Mouse (Mus musculus) forebrain, embryonic 12.5 days (tissue): ENCODE measurements around the gene Kptn. TPM values are rescaled to one million over a fixed set of nuclear protein-coding genes. Genes with fewer than 3 reads are reported as not detected.

ENCODE experiments used
- ATAC-seq: fragments of 200-750 bp; cut with Nextera tagmentation; 2 replicates; pipeline ENCODE4 v1.8.0; 2017; ENCODE audit warnings: moderate TSS enrichment; ENCODE audit not compliant: low FRiP score
- H3K27ac ChIP-seq: fragments of 300-500 bp; sonication (generic); 2 replicates; pipeline ENCODE4 v1.5.1; 2016; ENCODE audit warnings: mild to moderate bottlenecking
- H3K27me3 ChIP-seq: fragments of 300-500 bp; sonication (generic); 2 replicates; pipeline ENCODE4 v1.6.1; 2016; ENCODE audit warnings: mild to moderate bottlenecking
- H3K36me3 ChIP-seq: fragments of 300-500 bp; sonication (generic); replicated peaks from 2 replicates; pipeline ENCODE4 v1.6.1; 2016; ENCODE audit warnings: mild to moderate bottlenecking
- H3K4me1 ChIP-seq: fragments of 300-500 bp; sonication (generic); 2 replicates; pipeline ENCODE4 v1.6.1; 2016
- H3K4me2 ChIP-seq: fragments of 300-500 bp; sonication (generic); 2 replicates; pipeline ENCODE4 v1.6.1; 2016; ENCODE audit warnings: mild to moderate bottlenecking, moderate library complexity
- H3K4me3 ChIP-seq: fragments of 300-500 bp; sonication (generic); replicated peaks from 2 replicates; pipeline ENCODE4 v1.5.1; 2016; ENCODE audit warnings: mild to moderate bottlenecking
- H3K9ac ChIP-seq: fragments of 300-500 bp; sonication (generic); 2 replicates; pipeline ENCODE4 v1.6.1; 2016; ENCODE audit warnings: mild to moderate bottlenecking
- H3K9me3 ChIP-seq: fragments of 300-500 bp; sonication (generic); 2 replicates; pipeline ENCODE4 v1.6.1; 2016
- WGBS: fragments of 180-500 bp; shearing (Covaris S2); methylation state at CpG from one replicate; pipeline ENCODE4 v1.1.7; 2016; 5-methylcytosine and 5-hydroxymethylcytosine counted together
- polyA plus RNA-seq: library from polyadenylated mRNA; unstranded; fragments of >200 nt; fragmentation: Nextera tagmentation; extraction: Ambion mirVana; gene quantifications from 2 replicates; pipeline ENCODE4 v1.2.1, GENCODE M21; 2016

Gene Kptn
- polyA plus RNA-seq, 1 experiment from 2014 or later, result 29.4 TPM

GRCm38 (mm10) chr7:16150191-16151145 lies 30.8 kb downstream of the Kptn start:
- H3K9ac ChIP-seq, result no peak overlapping the region
- ATAC-seq, result no peak
- 75% methylated on average over 9 of the region's 9 CpGs for WGBS

GRCm38 (mm10) chr7:16153522-16153921 lies 33.8 kb downstream of the Kptn start:
- H3K27ac ChIP-seq, result no peak overlapping the region
- WGBS, result 20% methylated on average over 10 of the region's 10 CpGs
- H3K36me3 ChIP-seq, result 0 out of 2 replicates have a peak, but pooled peaks cover 8% of the 10 kb centered on the region
- H3K4me2 ChIP-seq, result no peak overlapping the region
- H3K27me3 ChIP-seq, result peaks cover 13% of the 10 kb centered on the region
- ATAC-seq, result peak; percentile 88
- H3K4me1 ChIP-seq, result peaks cover 5% of the 10 kb centered on the region
- no peak overlapping the region for H3K9ac ChIP-seq
- no peaks in the 10 kb centered on the region for H3K9me3 ChIP-seq
- no peak overlapping the region for H3K4me3 ChIP-seq

More at GRCm38 (mm10) chr7:16150191-16151145, 30.8 kb downstream of the Kptn start:
- Histone ChIP-seq H3K36me3 (peaks cover under 1% of the 10 kb centered on the region; the same call in 1 of the 2 replicates), H3K4me2 (no peak overlapping the region), H3K27me3 (no peaks in the 10 kb centered on the region), H3K9me3 (no peaks in the 10 kb centered on the region), H3K27ac (no peak overlapping the region), H3K4me3 (no peak overlapping the region), H3K4me1 (peaks cover 21% of the 10 kb centered on the region)

DNA sequence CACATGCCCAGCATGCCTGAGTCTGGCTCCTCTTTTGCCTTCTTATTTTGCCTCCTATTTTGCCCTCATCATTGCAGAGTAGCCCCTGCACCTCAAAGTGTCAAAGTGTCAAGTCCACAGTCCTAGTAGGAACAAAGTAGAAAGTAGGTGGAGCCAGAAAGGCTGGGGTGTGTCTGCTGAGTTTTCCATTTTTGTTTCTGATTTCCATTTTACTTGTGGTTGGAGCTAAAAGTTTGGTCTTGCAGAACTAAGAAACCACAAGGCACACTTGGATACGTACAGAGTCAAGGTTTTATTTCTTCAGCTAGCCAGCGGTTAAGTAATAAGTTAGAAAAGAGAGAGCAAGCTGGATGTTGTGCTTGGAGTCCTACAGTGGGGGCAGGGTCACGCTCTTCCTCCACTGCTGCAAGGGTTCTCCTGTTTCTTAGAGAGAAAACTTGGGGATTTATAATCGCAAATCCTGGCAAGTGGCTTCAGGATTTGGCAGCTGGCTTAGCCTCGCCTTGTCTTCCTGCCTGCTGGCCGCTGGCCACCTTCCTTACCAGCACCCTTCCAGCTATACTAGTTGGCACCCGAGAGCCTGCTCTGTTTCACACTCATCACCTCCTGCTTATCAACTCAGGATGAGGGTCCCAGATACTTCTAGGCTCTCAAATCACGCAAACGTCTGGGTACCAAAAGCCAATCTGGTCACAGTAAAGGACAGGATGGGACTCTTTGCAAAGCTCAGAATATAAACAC lies 35.6 kb downstream of the Kptn start:
- 0 out of 2 replicates have a peak, but pooled peaks cover 8% of the 10 kb centered on the region for H3K36me3 ChIP-seq
- WGBS, result 79% methylated on average over 9 of the region's 9 CpGs
- H3K9me3 ChIP-seq, result no peaks in the 10 kb centered on the region
- peaks cover 30% of the 10 kb centered on the region for H3K27me3 ChIP-seq
- H3K4me2 ChIP-seq, result no peak overlapping the region
- peaks cover 10% of the 10 kb centered on the region for H3K4me1 ChIP-seq
- H3K27ac ChIP-seq, result no peak overlapping the region
- ATAC-seq, result no peak
- H3K4me3 ChIP-seq, result no peak overlapping the region
- no peak overlapping the region for H3K9ac ChIP-seq

GRCm38 (mm10) chr7:16156105-16156714 lies 36.5 kb downstream of the Kptn start:
- WGBS, result 87% methylated on average over 8 of the region's 8 CpGs
- Histone ChIP-seq H3K4me3 (no peak overlapping the region), H3K27ac (no peak overlapping the region), H3K4me1 (peaks cover 10% of the 10 kb centered on the region), H3K9ac (no peak overlapping the region), H3K36me3 (0 out of 2 replicates have a peak, but pooled peaks cover 8% of the 10 kb centered on the region), H3K4me2 (no peak overlapping the region), H3K27me3 (peaks cover 31% of the 10 kb centered on the region), H3K9me3 (no peaks in the 10 kb centered on the region)
- ATAC-seq, result no peak

DNA sequence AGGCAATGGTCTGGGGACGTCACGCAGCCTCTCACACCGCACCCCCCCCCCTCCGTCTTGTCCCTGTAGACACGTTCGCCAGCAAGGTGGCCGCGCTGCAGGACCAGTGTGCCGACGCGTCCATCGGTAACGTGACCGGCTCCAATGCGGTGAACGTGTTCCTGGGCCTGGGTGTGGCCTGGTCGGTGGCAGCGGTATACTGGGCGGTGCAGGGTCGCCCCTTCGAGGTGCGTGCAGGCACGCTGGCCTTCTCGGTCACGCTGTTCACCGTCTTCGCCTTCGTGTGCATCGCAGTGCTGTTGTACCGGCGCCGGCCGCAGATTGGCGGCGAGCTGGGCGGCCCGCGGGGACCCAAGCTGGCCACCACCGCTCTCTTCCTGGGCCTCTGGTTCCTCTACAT lies 39.0 kb downstream of the Kptn start:
- Histone ChIP-seq H3K9me3 (no peaks in the 10 kb centered on the region), H3K27ac (no peak overlapping the region), H3K27me3 (peaks cover 34% of the 10 kb centered on the region), H3K4me1 (peaks cover 5% of the 10 kb centered on the region), H3K4me2 (peak overlapping the region; percentile 37), H3K9ac (no peak overlapping the region; the same call in 1 of the 2 replicates), H3K36me3 (0 out of 2 replicates have a peak, but pooled peaks cover 8% of the 10 kb centered on the region), H3K4me3 (0 out of 2 replicates have a peak overlapping the region, but pooled peaks have one; percentile 1)
- 0 out of 2 replicates have a peak, but pooled peaks have one; percentile 18 for ATAC-seq
- WGBS, result 12% methylated on average over 39 of the region's 39 CpGs

- H3K9ac ChIP-seq, result no peak overlapping the region
- H3K36me3 ChIP-seq, result 0 out of 2 replicates have a peak, but pooled peaks cover 8% of the 10 kb centered on the region
- no peak overlapping the region for H3K27ac ChIP-seq
- no peak for ATAC-seq
- no peaks in the 10 kb centered on the region for H3K9me3 ChIP-seq
- 64% methylated on average over 3 of the region's 3 CpGs for WGBS
- peaks cover 5% of the 10 kb centered on the region for H3K4me1 ChIP-seq
- no peak overlapping the region for H3K4me3 ChIP-seq
- peaks cover 34% of the 10 kb centered on the region for H3K27me3 ChIP-seq
- H3K4me2 ChIP-seq, result no peak overlapping the region
These were observed 41.0 kb downstream of the Kptn start for GRCm38 (mm10) chr7:16160702-16161101.

GRCm38 (mm10) chr7:16161302-16161701 lies 41.6 kb downstream of the Kptn start:
- WGBS, result 88% methylated on average over 9 of the region's 9 CpGs
- Histone ChIP-seq H3K27me3 (peaks cover 34% of the 10 kb centered on the region), H3K4me2 (no peak overlapping the region), H3K4me1 (peaks cover 5% of the 10 kb centered on the region), H3K9ac (no peak overlapping the region), H3K36me3 (0 out of 2 replicates have a peak, but pooled peaks cover 8% of the 10 kb centered on the region), H3K27ac (no peak overlapping the region), H3K9me3 (no peaks in the 10 kb centered on the region), H3K4me3 (no peak overlapping the region)
- no peak for ATAC-seq

DNA sequence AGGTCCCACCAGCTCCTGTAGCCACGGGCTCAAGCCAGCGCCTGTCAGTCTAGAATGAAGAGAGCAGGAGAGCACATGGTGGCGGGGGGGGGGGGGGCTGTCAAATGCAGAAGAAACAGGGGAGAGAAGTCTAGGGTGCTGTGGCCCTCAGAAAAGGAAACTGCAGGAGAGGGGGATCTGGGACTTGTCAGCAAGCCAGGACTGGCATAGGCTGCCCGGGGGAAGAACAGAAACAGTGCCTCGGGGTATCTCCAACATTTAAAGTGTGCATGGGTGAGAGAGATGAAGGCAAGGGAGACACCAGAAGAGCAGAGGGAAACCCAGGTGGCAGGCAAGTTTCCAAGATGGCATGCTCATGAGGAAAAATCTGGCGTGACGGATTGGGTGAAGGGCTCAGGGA lies 42.3 kb downstream of the Kptn start:
- no peak overlapping the region for H3K4me2 ChIP-seq
- H3K36me3 ChIP-seq, result 0 out of 2 replicates have a peak, but pooled peaks cover 6% of the 10 kb centered on the region
- H3K4me1 ChIP-seq, result peaks cover 5% of the 10 kb centered on the region
- WGBS, result 84% methylated on average over 6 of the region's 7 CpGs
- H3K9ac ChIP-seq, result no peak overlapping the region
- H3K27me3 ChIP-seq, result peaks cover 34% of the 10 kb centered on the region
- H3K4me3 ChIP-seq, result no peak overlapping the region
- ATAC-seq, result no peak
- H3K27ac ChIP-seq, result no peak overlapping the region
- no peaks in the 10 kb centered on the region for H3K9me3 ChIP-seq

DNA sequence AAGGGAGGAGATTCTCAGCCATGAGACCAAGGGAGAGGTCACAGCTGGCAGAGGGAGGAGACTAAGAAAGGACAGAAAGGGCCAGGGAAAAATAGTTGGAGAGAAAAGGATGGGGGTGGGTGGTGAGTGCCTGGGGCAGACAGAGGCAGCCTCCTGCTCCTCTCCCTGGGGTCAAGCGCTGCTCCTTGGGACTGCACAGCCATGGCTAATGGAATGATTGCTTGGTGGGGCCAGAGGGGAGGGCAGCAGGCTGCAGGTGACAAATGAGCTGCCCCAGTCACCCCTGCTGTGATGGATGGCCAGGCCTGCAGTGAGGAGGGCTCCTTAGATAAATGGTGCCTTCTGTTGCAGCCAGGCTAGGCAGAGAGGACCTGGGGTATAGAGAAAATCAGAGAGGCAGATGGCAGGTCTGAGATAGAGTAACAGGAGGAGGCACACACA lies 52.5 kb downstream of the Kptn start:
- Histone ChIP-seq H3K4me3 (no peak overlapping the region), H3K4me1 (peaks cover 42% of the 10 kb centered on the region), H3K9me3 (0 out of 2 replicates have a peak, but pooled peaks cover 4% of the 10 kb centered on the region), H3K36me3 (no peaks in the 10 kb centered on the region), H3K27me3 (no peaks in the 10 kb centered on the region; the same call in 1 of the 2 replicates), H3K9ac (no peak overlapping the region), H3K27ac (peak overlapping the region; percentile 69), H3K4me2 (no peak overlapping the region)
- WGBS, result 8% methylated on average over 1 of the region's 1 CpGs
- peak; percentile 14; the same call in 1 of the 2 replicates for ATAC-seq

- 63% methylated on average over 1 of the region's 1 CpGs for WGBS
- Histone ChIP-seq H3K4me3 (no peak overlapping the region), H3K36me3 (peaks cover 3% of the 10 kb centered on the region; the same call in 1 of the 2 replicates), H3K4me2 (no peak overlapping the region), H3K27me3 (no peaks in the 10 kb centered on the region; the same call in 1 of the 2 replicates), H3K9ac (no peak overlapping the region), H3K27ac (peak overlapping the region; percentile 69), H3K9me3 (0 out of 2 replicates have a peak, but pooled peaks cover 4% of the 10 kb centered on the region), H3K4me1 (peaks cover 47% of the 10 kb centered on the region)
- ATAC-seq, result no peak
These were observed 53.0 kb downstream of the Kptn start for GRCm38 (mm10) chr7:16172586-16173140.

DNA sequence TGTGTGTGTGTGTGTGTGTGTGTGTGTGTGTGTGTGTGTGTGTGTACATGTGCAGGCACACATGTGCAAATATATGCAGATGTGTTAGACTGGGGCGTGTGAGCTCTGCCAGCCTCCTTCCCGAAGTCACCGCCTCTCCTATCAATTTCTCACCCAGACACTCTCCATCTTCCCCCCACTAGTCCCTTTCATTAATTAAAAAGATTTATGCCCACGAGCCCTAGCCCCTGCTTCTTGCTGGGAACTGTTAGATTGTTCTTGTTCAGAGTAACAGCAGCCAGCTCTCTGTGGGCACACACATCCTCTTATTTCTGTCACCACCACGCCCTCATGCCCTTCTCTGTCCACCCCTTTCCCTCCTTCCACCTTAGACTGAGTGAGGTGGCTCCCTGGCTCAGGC lies 53.5 kb downstream of the Kptn start:
- H3K4me2 ChIP-seq, result no peak overlapping the region
- 55% methylated on average over 5 of the region's 5 CpGs for WGBS
- H3K27ac ChIP-seq, result no peak overlapping the region
- no peak overlapping the region for H3K9ac ChIP-seq
- ATAC-seq, result no peak
- H3K36me3 ChIP-seq, result peaks cover 8% of the 10 kb centered on the region; the same call in 1 of the 2 replicates
- no peaks in the 10 kb centered on the region; the same call in 1 of the 2 replicates for H3K27me3 ChIP-seq
- no peaks in the 10 kb centered on the region for H3K9me3 ChIP-seq
- H3K4me1 ChIP-seq, result peaks cover 49% of the 10 kb centered on the region
- no peak overlapping the region for H3K4me3 ChIP-seq
